Mouse (Mus musculus) cerebellum, adult 2 months (tissue): ENCODE measurements around the gene Camta2. TPM values are rescaled to one million over a fixed set of nuclear protein-coding genes. Genes with fewer than 3 reads are reported as not detected.

Experiments used
- DNase-seq, 2 experiments: peaks; one replicate each; pipeline ENCODE4 v3.0.0; 2021
- H3K27ac ChIP-seq: fragments of 200-500 bp; 2 replicates; pipeline ENCODE4 v1.5.1; 2012; ENCODE audit warnings: low read length, control low read depth, inconsistent platforms; ENCODE audit not compliant: insufficient read depth
- H3K27me3 ChIP-seq: fragments of 200-500 bp; 2 replicates; pipeline ENCODE4 v1.6.1; 2012; ENCODE audit warnings: inconsistent platforms, mild to moderate bottlenecking, low read length, moderate library complexity; ENCODE audit not compliant: control insufficient read depth, insufficient read depth
- H3K4me1 ChIP-seq: fragments of 200-500 bp; 2 replicates; pipeline ENCODE4 v1.6.1; 2011; ENCODE audit warnings: low read length; ENCODE audit not compliant: control insufficient read depth, insufficient read depth
- H3K4me3 ChIP-seq: fragments of 200-500 bp; replicated peaks from 2 replicates; pipeline ENCODE3; 2011; ENCODE audit warnings: mild to moderate bottlenecking, low read depth, low read length, control low read depth; ENCODE audit not compliant: insufficient read depth
- CTCF ChIP-seq: fragments of 200-500 bp; IDR thresholded peaks from 2 replicates; pipeline ENCODE4 v1.5.1; 2011; ENCODE audit warnings: low read depth, mild to moderate bottlenecking, control low read depth, low read length, moderate library complexity, borderline replicate concordance; ENCODE audit not compliant: insufficient read depth
- POLR2A ChIP-seq: fragments of 200-500 bp; IDR thresholded peaks from 2 replicates; pipeline ENCODE4 v1.6.1; 2011; ENCODE audit warnings: low read length, control low read depth, borderline replicate concordance; ENCODE audit not compliant: insufficient read depth
- WGBS: fragments of 180-500 bp; shearing (Covaris S2); methylation state at CpG from one replicate; pipeline ENCODE4 v1.1.7; 2018; 5-methylcytosine and 5-hydroxymethylcytosine counted together
- polyA plus RNA-seq: library from polyadenylated mRNA; depleted of rRNA; stranded (reverse); fragments of >200 nt; gene quantifications from 2 replicates; pipeline ENCODE4 v1.2.3, GENCODE M21; 2012

Camta2 gene
- polyA plus RNA-seq, 1 experiment = 108 TPM

DNA sequence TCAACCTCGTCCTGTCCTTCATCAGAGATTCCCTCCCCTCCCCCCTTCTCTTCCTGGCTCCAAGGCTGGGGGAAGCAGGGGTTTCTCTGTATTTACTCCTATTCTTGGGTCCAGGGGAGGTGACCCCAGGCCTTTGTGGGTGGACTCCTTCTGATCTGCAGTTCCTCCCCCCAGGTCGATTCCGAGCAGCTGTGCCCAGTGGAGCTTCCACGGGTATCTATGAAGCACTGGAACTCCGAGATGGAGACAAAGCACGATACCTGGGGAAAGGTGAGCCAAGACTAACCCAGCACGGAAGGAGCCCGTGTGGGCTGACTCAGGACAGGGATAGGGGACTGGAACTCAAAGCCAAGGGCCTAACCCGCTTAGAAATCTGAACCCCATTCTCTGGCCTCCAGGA, 29.9 kb downstream of the Camta2 start:
- H3K27ac ChIP-seq = no peak overlapping the region
- no peak for TF ChIP-seq CTCF
- no peak for TF ChIP-seq POLR2A
- DNase-seq = no peak
- H3K4me1 ChIP-seq = peaks cover 6% of the 10 kb centered on the region
- no peaks in the 10 kb centered on the region for H3K27me3 ChIP-seq
- no peak overlapping the region for H3K4me3 ChIP-seq
- WGBS = 61% methylated on average over 9 of the region's 9 CpGs

DNA sequence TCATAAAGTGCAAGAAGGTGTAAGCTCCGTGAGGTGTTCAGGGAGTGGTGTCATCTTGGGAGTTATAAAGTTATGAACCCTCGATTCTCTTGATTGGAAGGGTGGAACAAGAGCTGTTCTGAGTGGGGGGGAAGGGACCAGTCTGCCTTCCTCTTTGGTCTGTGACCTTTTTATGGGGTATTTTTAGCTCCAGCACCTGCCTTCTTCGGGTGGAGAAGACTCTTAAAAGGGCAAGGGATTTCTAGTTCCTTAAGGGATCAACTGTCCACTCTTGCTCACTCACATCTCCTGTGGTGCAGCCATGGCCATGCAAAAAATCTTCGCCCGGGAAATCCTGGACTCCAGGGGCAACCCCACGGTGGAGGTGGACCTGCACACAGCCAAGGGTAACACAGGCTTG, 30.3 kb downstream of the Camta2 start:
- DNase-seq = no peak
- no peak overlapping the region for H3K4me3 ChIP-seq
- H3K27ac ChIP-seq = no peak overlapping the region
- TF ChIP-seq POLR2A (no peak), CTCF (no peak)
- no peaks in the 10 kb centered on the region for H3K27me3 ChIP-seq
- peaks cover 9% of the 10 kb centered on the region for H3K4me1 ChIP-seq
- WGBS = 39% methylated on average over 6 of the region's 6 CpGs

- H3K27ac ChIP-seq = no peak within 1 kb of the TSS
- peak in 1 of 2 experiments; percentile 23 for DNase-seq
- no peaks in the 10 kb centered on the region for H3K27me3 ChIP-seq
- 48% methylated on average over 3 of the region's 3 CpGs for WGBS
- peak within 1 kb of the TSS; percentile 99 for H3K4me3 ChIP-seq
- H3K4me1 ChIP-seq = peaks cover 9% of the 10 kb centered on the region
- TF ChIP-seq CTCF (no peak), POLR2A (no peak)
Observed at GRCm38 (mm10) chr11:70656964-70657363, 30.9 kb downstream of the Camta2 start, which contains the start of gene Eno3. Gene Eno3, plus strand, starts transcription at chr11:70657202.

DNA sequence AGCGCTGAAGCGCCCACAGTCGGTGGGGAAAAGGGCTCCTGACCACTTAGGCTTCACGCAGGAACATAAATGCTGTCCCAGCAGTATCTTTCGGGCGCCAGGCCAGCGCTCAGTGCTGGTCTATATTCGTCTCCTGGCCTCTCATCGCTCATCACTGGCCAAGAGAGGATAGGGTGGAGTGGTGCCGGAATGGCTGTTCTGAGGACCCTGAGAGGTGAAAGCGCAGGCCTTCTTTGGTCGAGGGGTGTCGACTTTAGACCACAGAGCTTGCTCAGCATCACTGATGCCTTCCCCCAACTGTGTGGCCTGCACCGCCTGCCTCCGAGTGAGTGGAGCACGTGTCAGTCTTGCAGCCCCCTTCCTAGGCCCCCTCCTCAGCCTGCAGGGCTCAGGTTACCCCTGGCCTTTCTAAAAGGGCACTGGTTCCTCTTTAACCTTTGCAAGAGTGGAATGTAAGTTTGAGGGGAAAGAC, 31.4 kb downstream of the Camta2 start:
- DNase-seq = peak in 1 of 2 experiments; percentile 42
- TF ChIP-seq POLR2A = no peak
- no peak for TF ChIP-seq CTCF
- 19% methylated on average over 16 of the region's 16 CpGs for WGBS
- Histone ChIP-seq H3K27me3 (no peaks in the 10 kb centered on the region), H3K4me1 (peaks cover 9% of the 10 kb centered on the region), H3K4me3 (peak overlapping the region; percentile 99), H3K27ac (no peak overlapping the region)

DNA sequence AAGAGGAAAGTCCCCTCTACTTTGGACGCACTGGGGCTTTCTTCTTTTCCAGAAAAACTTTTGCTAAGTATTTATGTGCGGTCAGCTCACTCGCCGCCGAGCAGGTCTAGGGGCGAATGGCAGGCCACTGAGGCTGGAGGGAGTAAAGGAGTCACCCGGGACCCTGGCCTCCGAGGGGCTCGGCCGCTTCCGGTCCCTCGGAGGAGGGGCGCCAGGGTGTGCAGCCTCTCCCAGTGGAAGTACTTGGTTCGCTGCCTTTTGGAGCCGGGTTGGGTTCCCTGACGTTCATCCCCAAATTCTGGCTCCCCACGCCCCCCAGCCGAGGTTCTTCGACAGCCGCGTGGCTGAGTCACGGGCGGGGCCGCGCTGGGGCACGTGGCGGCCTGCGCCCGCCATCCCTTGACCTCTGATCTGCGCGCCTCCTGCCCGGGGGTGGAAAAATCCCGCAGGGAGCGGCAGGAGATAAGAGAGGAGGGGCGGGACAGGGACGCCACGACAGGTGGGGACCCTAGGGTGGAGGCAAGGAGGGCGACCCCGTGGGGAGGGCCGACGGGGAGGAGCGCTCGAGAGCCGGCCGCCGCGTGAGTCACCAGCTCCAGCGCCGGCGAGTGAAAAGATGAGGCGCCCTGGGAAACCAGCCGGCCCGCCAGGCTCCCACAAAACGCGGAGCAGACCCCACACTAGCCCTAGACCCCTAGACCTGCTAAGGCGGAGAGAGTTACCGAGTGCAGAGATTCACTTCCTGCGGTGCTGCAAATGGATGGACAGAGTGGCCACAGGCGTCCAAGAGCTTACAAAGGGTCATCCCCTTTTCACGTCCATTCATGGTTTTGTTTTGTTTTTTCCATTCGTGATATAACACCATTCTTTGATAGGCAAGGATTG, 32.1 kb downstream of the Camta2 start:
- no peaks in the 10 kb centered on the region for H3K27me3 ChIP-seq
- 1% methylated on average over 61 of the region's 61 CpGs for WGBS
- DNase-seq = peak in 1 of 2 experiments; percentile 54
- H3K4me1 ChIP-seq = peaks cover 9% of the 10 kb centered on the region
- H3K4me3 ChIP-seq = peak overlapping the region; percentile 99
- peak overlapping the region; percentile 70; the same call in 1 of the 2 replicates for H3K27ac ChIP-seq
- TF ChIP-seq CTCF (no peak), POLR2A (no peak)

- peak overlapping the region; percentile 70 for H3K27ac ChIP-seq
- TF ChIP-seq POLR2A = peak; percentile 66; the same call in 1 of the 2 replicates
- no peak for TF ChIP-seq CTCF
- peak; percentile 88 for DNase-seq
- WGBS = under 1% methylated on average over 48 of the region's 48 CpGs
- H3K4me3 ChIP-seq = peak overlapping the region; percentile 99
- peaks cover 9% of the 10 kb centered on the region for H3K4me1 ChIP-seq
- no peaks in the 10 kb centered on the region for H3K27me3 ChIP-seq
Observed at GRCm38 (mm10) chr11:70654923-70655570, 32.9 kb downstream of the Camta2 start.

DNA sequence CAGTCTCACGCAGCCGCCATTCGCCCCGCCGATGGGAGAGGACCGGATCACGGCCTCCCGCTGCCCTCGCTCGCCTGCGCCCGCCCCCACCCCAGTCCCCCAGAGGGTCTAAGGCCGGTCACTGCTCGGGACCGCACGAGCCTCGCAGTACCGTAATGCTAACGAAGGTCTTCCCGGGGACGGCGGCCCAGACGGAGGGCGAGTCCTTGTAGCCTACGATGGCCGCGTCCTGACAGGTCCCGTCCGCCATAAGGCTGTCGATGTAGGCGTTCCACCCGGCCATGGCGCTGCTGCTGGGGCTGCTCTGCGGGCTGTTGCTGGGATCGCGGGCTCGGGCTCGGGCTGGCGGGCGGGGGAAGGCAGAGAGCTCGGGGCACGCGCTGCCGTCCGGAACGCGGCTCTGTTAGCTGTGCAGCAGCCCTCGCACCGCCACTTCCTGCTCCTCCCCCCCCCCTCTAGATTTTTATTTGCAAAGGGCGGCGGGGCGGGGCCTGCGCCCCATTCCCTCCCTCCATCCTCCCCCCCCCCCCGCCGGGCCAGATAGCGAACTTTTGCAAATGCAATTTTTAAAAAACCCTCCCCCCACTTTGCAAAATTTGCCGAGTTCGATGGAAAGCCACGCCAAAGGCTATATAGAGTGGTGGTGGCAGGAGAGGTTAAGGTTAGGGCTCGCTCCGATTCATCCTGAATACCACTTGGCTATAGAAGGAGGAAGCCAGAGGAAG, 33.5 kb downstream of the Camta2 start, which contains the start of gene Pfn1:
Pfn1 (minus strand) TSS at position 447 of the 725 bp plus-strand sequence.
- under 1% methylated on average over 61 of the region's 61 CpGs for WGBS

More for the DNA sequence above, 33.5 kb downstream of the Camta2 start, which contains the start of gene Pfn1:
- Histone ChIP-seq H3K4me1 (peaks cover 10% of the 10 kb centered on the region), H3K27me3 (no peaks in the 10 kb centered on the region), H3K27ac (peak within 1 kb of the TSS; percentile 98), H3K4me3 (peak within 1 kb of the TSS; percentile 99)
- no peak for TF ChIP-seq CTCF
- peak; percentile 58 for TF ChIP-seq POLR2A
- peak; percentile 80 to 81 for DNase-seq
